Mouse (Mus musculus): ENCODE results near the gene Serinc1.

DNA sequence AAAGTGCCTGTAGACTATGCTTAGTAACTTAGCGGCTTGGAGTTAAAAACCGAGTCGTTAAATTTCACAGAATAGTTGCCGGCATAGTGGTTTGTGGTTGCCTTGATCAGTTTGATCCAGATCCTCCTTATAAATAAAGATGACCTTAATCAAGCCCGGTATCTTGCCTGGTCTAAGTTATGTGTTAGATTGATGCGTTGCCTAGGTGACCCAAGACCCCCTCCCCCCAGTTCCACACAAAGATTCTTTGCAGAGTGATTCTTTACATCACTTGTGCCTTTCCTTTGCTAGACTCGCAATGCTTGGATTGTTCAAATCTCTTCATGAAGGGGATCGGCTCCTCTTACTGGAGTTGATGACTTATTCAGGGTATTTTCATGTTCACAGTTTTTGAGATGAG, 45.1 kb downstream of the Serinc1 start:
- TF ChIP-seq POLR2A (IDR thresholded peaks at IDR 0.05; ENCODE audit: extremely low read depth, insufficient read depth, low read length) (no peak), CTCF (IDR thresholded peaks at IDR 0.05; ENCODE audit: low read depth, low read length) (no peak)

Measured in liver, adult 2 months (tissue).